Mouse (Mus musculus): Measurements from ENCODE around the gene Ptger1. TPM values are rescaled to one million over a fixed set of nuclear protein-coding genes. Genes with fewer than 3 reads are reported as not detected.

Gene Ptger1
- polyA plus RNA-seq, 2 experiments, result 0.18 to 0.19 TPM

DNA sequence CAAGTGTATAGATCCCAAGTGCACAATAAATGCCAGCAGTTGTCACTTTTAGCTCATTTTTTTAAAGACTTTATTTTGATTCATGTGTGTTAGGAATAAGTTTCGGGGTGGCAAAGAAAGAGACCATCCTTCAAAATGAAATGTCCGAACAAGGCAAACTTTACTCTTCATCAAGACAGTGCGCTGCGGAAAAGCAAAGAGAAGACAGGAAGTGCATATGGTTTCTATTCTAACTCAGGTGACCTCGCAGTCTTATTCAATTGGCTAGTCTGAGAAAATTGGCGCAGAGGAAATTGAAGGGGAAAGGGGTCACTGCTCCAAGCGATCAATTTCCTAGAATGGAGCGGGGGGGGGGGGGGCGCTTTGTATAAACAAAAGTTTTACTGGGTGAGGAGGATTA lies 33.1 kb downstream of the Ptger1 start:
- Histone ChIP-seq H3K4me2 (ENCODE audit: low read depth) (peak overlapping the region; percentile 74), H3K27me3 (ENCODE audit: control insufficient read depth, insufficient read depth, low read length) (no peaks in the 10 kb centered on the region), H3K27ac (peak overlapping the region; percentile 18; the same call in 1 of the 2 replicates), H3K9me3 (ENCODE audit: control insufficient read depth, low read length) (no peaks in the 10 kb centered on the region), H3K36me3 (replicated peaks; ENCODE audit: control insufficient read depth, insufficient read depth, low read depth) (no peaks in the 10 kb centered on the region), H3K9ac (replicated peaks) (peak overlapping the region; percentile 65), H3K4me3 (ENCODE audit: insufficient read depth in 1 of 2, low read depth in 2 of 2, low read length in 2 of 2) (peak overlapping the region; percentile 65 to 67), H3K4me1 (replicated peaks; ENCODE audit: control insufficient read depth in 2 of 2, insufficient read depth in 2 of 2, low read length in 1 of 2) (peaks cover 12 to 23% of the 10 kb centered on the region in 2 experiments; a peak in 3 of 4 replicates)
- WGBS (ENCODE audit: insufficient replicate concordance), result 15% methylated on average over 9 of the region's 9 CpGs
- TF ChIP-seq EP300 (IDR thresholded peaks at IDR 0.05; ENCODE audit: low read depth), result no peak
- TF ChIP-seq CTCF (IDR thresholded peaks at IDR 0.05; ENCODE audit: low read depth), result no peak
- ATAC-seq (ENCODE audit: insufficient read depth) (no peak), DNase-seq (ENCODE audit: low read depth in 3 of 3, low spot score in 3 of 3) (no peak)

GRCm38 (mm10) chr8:83700423-83701085 lies 34.1 kb downstream of the Ptger1 start:
- H3K27me3 ChIP-seq (ENCODE audit: control insufficient read depth, insufficient read depth, low read length), result no peaks in the 10 kb centered on the region
- no peaks in the 10 kb centered on the region for H3K9me3 ChIP-seq (ENCODE audit: control insufficient read depth, low read length)
- no peak overlapping the region for H3K27ac ChIP-seq
- H3K4me3 ChIP-seq (ENCODE audit: insufficient read depth in 1 of 2, low read depth in 2 of 2, low read length in 2 of 2), result no peak overlapping the region
- peaks cover 9 to 15% of the 10 kb centered on the region in 2 experiments; a peak in 3 of 4 replicates for H3K4me1 ChIP-seq (replicated peaks; ENCODE audit: control insufficient read depth in 2 of 2, insufficient read depth in 2 of 2, low read length in 1 of 2)
- H3K4me2 ChIP-seq (ENCODE audit: low read depth), result no peak overlapping the region
- no peaks in the 10 kb centered on the region for H3K36me3 ChIP-seq (replicated peaks; ENCODE audit: control insufficient read depth, insufficient read depth, low read depth)
- 57% methylated on average over 9 of the region's 9 CpGs for whole genome bisulfite sequencing (ENCODE audit: insufficient replicate concordance)
- H3K9ac ChIP-seq (replicated peaks), result no peak overlapping the region
- no peak for TF ChIP-seq EP300 (IDR thresholded peaks at IDR 0.05; ENCODE audit: low read depth)
- TF ChIP-seq CTCF (IDR thresholded peaks at IDR 0.05; ENCODE audit: low read depth), result no peak
- no peak for ATAC-seq (ENCODE audit: insufficient read depth)
- no peak for DNase-seq (ENCODE audit: low read depth in 3 of 3, low spot score in 3 of 3)

DNA sequence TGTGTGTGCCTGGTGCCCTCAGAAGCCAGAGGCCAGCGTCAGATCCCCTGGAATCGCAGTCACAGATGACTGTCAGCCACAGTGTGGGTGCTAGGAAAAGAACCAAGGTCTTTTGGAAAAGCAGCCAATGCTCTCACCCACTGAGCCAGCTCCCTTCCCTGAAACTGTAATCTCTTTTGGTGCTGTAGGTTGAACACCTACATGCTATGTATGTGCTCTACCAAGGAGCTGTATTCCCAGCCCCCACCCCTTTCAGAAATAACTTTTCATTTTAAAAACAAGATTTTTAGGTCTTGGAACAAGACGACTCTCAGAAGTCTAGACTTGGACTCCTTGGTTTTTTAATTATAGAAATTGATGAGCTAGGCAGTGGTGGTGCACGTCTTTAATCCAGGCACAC lies 36.9 kb downstream of the Ptger1 start:
- TF ChIP-seq CTCF (IDR thresholded peaks at IDR 0.05; ENCODE audit: low read depth) (no peak), EP300 (IDR thresholded peaks at IDR 0.05; ENCODE audit: low read depth) (no peak)
- Histone ChIP-seq H3K9ac (replicated peaks) (no peak overlapping the region), H3K36me3 (replicated peaks; ENCODE audit: control insufficient read depth, insufficient read depth, low read depth) (no peaks in the 10 kb centered on the region), H3K27me3 (ENCODE audit: control insufficient read depth, insufficient read depth, low read length) (no peaks in the 10 kb centered on the region), H3K9me3 (ENCODE audit: control insufficient read depth, low read length) (no peaks in the 10 kb centered on the region), H3K4me3 (ENCODE audit: insufficient read depth in 1 of 2, low read depth in 2 of 2, low read length in 2 of 2) (no peak overlapping the region), H3K4me1 (replicated peaks; ENCODE audit: control insufficient read depth in 2 of 2, insufficient read depth in 2 of 2, low read length in 1 of 2) (peaks cover 5 to 8% of the 10 kb centered on the region in 2 experiments; a peak in 3 of 4 replicates), H3K4me2 (ENCODE audit: low read depth) (no peak overlapping the region), H3K27ac (no peak overlapping the region)
- DNase-seq (ENCODE audit: low read depth in 3 of 3, low spot score in 3 of 3) (no peak), ATAC-seq (ENCODE audit: insufficient read depth) (no peak)
- WGBS (ENCODE audit: insufficient replicate concordance), result 72% methylated on average over 4 of the region's 4 CpGs

GRCm38 (mm10) chr8:83706411-83706810 lies 39.9 kb downstream of the Ptger1 start:
- TF ChIP-seq CTCF (IDR thresholded peaks at IDR 0.05; ENCODE audit: low read depth) (0 out of 2 replicates have a peak, but pooled peaks have one; percentile 9), EP300 (IDR thresholded peaks at IDR 0.05; ENCODE audit: low read depth) (no peak)
- no peak for ATAC-seq (ENCODE audit: insufficient read depth)

GRCm38 (mm10) chr8:83707554-83707953 lies 41.1 kb downstream of the Ptger1 start:
- Histone ChIP-seq H3K4me3 (ENCODE audit: insufficient read depth in 1 of 2, low read depth in 2 of 2, low read length in 2 of 2) (no peak overlapping the region), H3K27me3 (ENCODE audit: control insufficient read depth, insufficient read depth, low read length) (no peaks in the 10 kb centered on the region), H3K9ac (replicated peaks) (no peak overlapping the region), H3K4me2 (ENCODE audit: low read depth) (no peak overlapping the region), H3K36me3 (replicated peaks; ENCODE audit: control insufficient read depth, insufficient read depth, low read depth) (no peaks in the 10 kb centered on the region), H3K4me1 (replicated peaks; ENCODE audit: control insufficient read depth in 2 of 2, insufficient read depth in 2 of 2, low read length in 1 of 2) (no peaks in the 10 kb centered on the region), H3K9me3 (ENCODE audit: control insufficient read depth, low read length) (no peaks in the 10 kb centered on the region), H3K27ac (no peak overlapping the region)
- TF ChIP-seq CTCF (IDR thresholded peaks at IDR 0.05; ENCODE audit: low read depth) (no peak), EP300 (IDR thresholded peaks at IDR 0.05; ENCODE audit: low read depth) (no peak)
- WGBS (ENCODE audit: insufficient replicate concordance), result 64% methylated on average over 8 of the region's 8 CpGs
- ATAC-seq (ENCODE audit: insufficient read depth) (no peak), DNase-seq (ENCODE audit: low read depth in 3 of 3, low spot score in 3 of 3) (no peak)

More at GRCm38 (mm10) chr8:83706411-83706810, 39.9 kb downstream of the Ptger1 start:
- no peaks in the 10 kb centered on the region for H3K27me3 ChIP-seq (ENCODE audit: control insufficient read depth, insufficient read depth, low read length)
- no peak overlapping the region for H3K9ac ChIP-seq (replicated peaks)
- no peak for DNase-seq (ENCODE audit: low read depth in 3 of 3, low spot score in 3 of 3)
- WGBS (ENCODE audit: insufficient replicate concordance), result 49% methylated on average over 5 of the region's 5 CpGs
- H3K9me3 ChIP-seq (ENCODE audit: control insufficient read depth, low read length), result no peaks in the 10 kb centered on the region
- H3K4me1 ChIP-seq (replicated peaks; ENCODE audit: control insufficient read depth in 2 of 2, insufficient read depth in 2 of 2, low read length in 1 of 2), result no peaks in the 10 kb centered on the region
- H3K36me3 ChIP-seq (replicated peaks; ENCODE audit: control insufficient read depth, insufficient read depth, low read depth), result no peaks in the 10 kb centered on the region
- no peak overlapping the region for H3K27ac ChIP-seq
- no peak overlapping the region for H3K4me3 ChIP-seq (ENCODE audit: insufficient read depth in 1 of 2, low read depth in 2 of 2, low read length in 2 of 2)
- H3K4me2 ChIP-seq (ENCODE audit: low read depth), result no peak overlapping the region
